Mouse (Mus musculus) testis, adult 2 months (tissue): ENCODE measurements around the gene Klhl10.
A peak's percentile ranks its signal among the peaks of the same experiment; 100 is the strongest.

Source experiments
- CTCF ChIP-seq: fragments of 200-500 bp; IDR thresholded peaks from 2 replicates; pipeline ENCODE4 v1.5.1; 2012; ENCODE audit warnings: low read depth, mild to moderate bottlenecking, inconsistent platforms, low read length, moderate library complexity; ENCODE audit not compliant: control insufficient read depth, insufficient read depth, insufficient replicate concordance
- POLR2A ChIP-seq: fragments of 200-500 bp; IDR thresholded peaks from 2 replicates; pipeline ENCODE4 v1.6.1; 2012; ENCODE audit warnings: low read depth, mild to moderate bottlenecking, inconsistent platforms, low read length, moderate library complexity; ENCODE audit not compliant: control insufficient read depth

- TF ChIP-seq CTCF: no peak
- peak; percentile 76 for TF ChIP-seq POLR2A
Measured at GRCm38 (mm10) chr11:100397600-100398389, 43.9 kb upstream of the Klhl10 start, which contains the start of gene Jup.
